Mouse (Mus musculus) liver, embryonic 18 days (tissue): ENCODE results near the gene Bcl7c. TPM values are rescaled to one million over a fixed set of nuclear protein-coding genes. Genes with fewer than 3 reads are reported as not detected.

Experiments used
- polyA plus RNA-seq: library from polyadenylated mRNA; depleted of rRNA; stranded (reverse); fragments of >200 nt; gene quantifications from 2 replicates; pipeline ENCODE4 v1.2.3, GENCODE M21; 2012; rRNA removed

Bcl7c gene
- 12.7 and 12.9 TPM in 2 replicates for polyA plus RNA-seq

GRCm38 (mm10) chr7:127708207-127709078 is at the start of gene Bcl7c:
Bcl7c (minus strand) TSS chr7:127708933.

GRCm38 (mm10) chr7:127744366-127745045 is 35.8 kb upstream of the Bcl7c start, which contains the start of gene Fbxl19:
Fbxl19 (plus strand) TSS chr7:127744543.

GRCm38 (mm10) chr7:127732066-127732465 is 23.3 kb upstream of the Bcl7c start, which contains the start of gene Ctf2:
Ctf2 (minus strand) TSS chr7:127732166.

GRCm38 (mm10) chr7:127712461-127713385 is 4.0 kb upstream of the Bcl7c start, which contains the start of gene Ctf1:
Ctf1 (plus strand) TSS chr7:127712736.

GRCm38 (mm10) chr7:127614891-127615843 is 93.6 kb downstream of the Bcl7c start, which contains the start of gene Zfp629:
Zfp629 (minus strand) TSS chr7:127615797.

Other genes with a start within 250 kb of the Bcl7c start
- gene Prr14, start 249.3 kb downstream of the Bcl7c start, polyA plus RNA-seq = 20.0 and 23.0 TPM in 2 replicates
- gene Fbrs, start 229.7 kb downstream of the Bcl7c start, polyA plus RNA-seq = 6.4 and 7.1 TPM in 2 replicates
- gene Srcap, start 196.9 kb downstream of the Bcl7c start, polyA plus RNA-seq = 2.5 and 2.8 TPM in 2 replicates
- gene Gm42715, start 189.3 kb downstream of the Bcl7c start, polyA plus RNA-seq = 3.5 and 5.2 TPM in 2 replicates
- 0.68 and 0.78 TPM in 2 replicates for gene Tmem265, start 147.5 kb downstream of the Bcl7c start, polyA plus RNA-seq
- gene Phkg2, start 135.6 kb downstream of the Bcl7c start, polyA plus RNA-seq = 28.4 and 35.4 TPM in 2 replicates
- gene Ccdc189, start 120.3 kb downstream of the Bcl7c start, polyA plus RNA-seq = 3.1 and 4.4 TPM in 2 replicates
- gene Rnf40, start 120.2 kb downstream of the Bcl7c start, polyA plus RNA-seq = 12.6 and 15.5 TPM in 2 replicates
- 3.4 and 4.5 TPM in 2 replicates for gene Zfp629, start 93.1 kb downstream of the Bcl7c start, polyA plus RNA-seq
- gene Ctf1, start 3.8 kb upstream of the Bcl7c start, polyA plus RNA-seq = 6.2 and 6.4 TPM in 2 replicates
- gene Ctf2, start 23.2 kb upstream of the Bcl7c start, polyA plus RNA-seq = not detected in 2 replicates
- 5.1 and 5.4 TPM in 2 replicates for gene Fbxl19, start 35.6 kb upstream of the Bcl7c start, polyA plus RNA-seq
- gene Orai3, start 60.9 kb upstream of the Bcl7c start, polyA plus RNA-seq = 11.4 and 12.1 TPM in 2 replicates
- gene Setd1a, start 67.7 kb upstream of the Bcl7c start, polyA plus RNA-seq = 3.8 and 4.8 TPM in 2 replicates
- gene Gm49388, start 76.7 kb upstream of the Bcl7c start, polyA plus RNA-seq = 0.12 TPM in 1 of 2 replicates, not detected in the other
- 228 and 255 TPM in 2 replicates for gene Hsd3b7, start 91.7 kb upstream of the Bcl7c start, polyA plus RNA-seq
- gene Stx4a, start 115.4 kb upstream of the Bcl7c start, polyA plus RNA-seq = 39.6 and 41.1 TPM in 2 replicates
- 2.5 and 2.9 TPM in 2 replicates for gene Stx1b, start 115.6 kb upstream of the Bcl7c start, polyA plus RNA-seq
- gene Zfp646, start 167.3 kb upstream of the Bcl7c start, polyA plus RNA-seq = 5.3 and 5.5 TPM in 2 replicates
- gene Zfp668, start 167.9 kb upstream of the Bcl7c start, polyA plus RNA-seq = 1.7 and 1.9 TPM in 2 replicates
- 1.8 and 1.9 TPM in 2 replicates for gene Prss53, start 182.0 kb upstream of the Bcl7c start, polyA plus RNA-seq
- gene Gm21974, start 186.5 kb upstream of the Bcl7c start, polyA plus RNA-seq = not detected in 2 replicates
- gene Vkorc1, start 186.7 kb upstream of the Bcl7c start, polyA plus RNA-seq = 384 and 432 TPM in 2 replicates
- gene Bckdk, start 195.1 kb upstream of the Bcl7c start, polyA plus RNA-seq = 21.6 TPM in 2 replicates
- 11.1 and 11.5 TPM in 2 replicates for gene Kat8, start 203.6 kb upstream of the Bcl7c start, polyA plus RNA-seq
- gene Prss8, start 221.2 kb upstream of the Bcl7c start, polyA plus RNA-seq = 24.5 and 29.4 TPM in 2 replicates
- gene Prss36, start 237.8 kb upstream of the Bcl7c start, polyA plus RNA-seq = 3.5 and 4.0 TPM in 2 replicates